Mouse (Mus musculus) megakaryocyte, embryonic 14.5 days (primary cell): ENCODE measurements around the gene Cerk.

Source experiments
- FLI1 ChIP-seq: IDR thresholded peaks from 2 replicates; pipeline ENCODE4 v1.6.1; 2012; ENCODE audit warnings: low read length, inconsistent platforms, mixed read lengths
- GATA1 ChIP-seq: IDR thresholded peaks from 3 replicates; pipeline ENCODE4 v1.6.1; 2012; ENCODE audit warnings: mixed read lengths, low read length, inconsistent platforms, borderline replicate concordance

DNA sequence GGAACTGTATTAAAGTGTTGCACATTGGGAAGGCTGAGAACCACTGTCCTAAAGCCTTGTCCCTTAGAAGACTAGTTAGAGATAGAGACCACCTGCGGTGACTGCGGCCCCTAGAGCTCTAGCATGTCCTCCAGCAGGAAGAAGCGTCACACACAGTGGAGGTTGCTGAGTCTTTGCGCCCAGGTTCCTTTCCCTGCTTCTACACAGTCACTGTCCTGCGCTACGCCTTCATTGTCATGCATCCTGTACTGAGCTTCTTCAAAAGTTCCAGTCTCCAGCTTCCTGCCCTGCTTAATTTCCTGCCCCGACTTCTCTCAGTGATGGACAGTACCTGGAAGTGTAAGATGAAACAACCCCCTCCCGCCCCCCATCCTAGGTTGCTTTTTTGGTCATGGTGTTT, 43.1 kb upstream of the Cerk start:
- TF ChIP-seq GATA1 (no peak), FLI1 (no peak)
